Mouse (Mus musculus) thymus, postnatal 10 days (tissue): ENCODE data around the gene Rasl2-9.
"Not testable (repeated sequence)": the region's sequence is repeated elsewhere in the genome, so short reads cannot be mapped to it uniquely, and the experiment has no call there.

Experiments
- DNase-seq, 2 experiments: peaks; one replicate each; pipeline ENCODE4 v3.0.0; 2021; ENCODE audit warnings: low spot score in 2 of 2

Rasl2-9 gene

GRCm38 (mm10) chr7:5125549-5126406 is at the start of gene Rasl2-9:
Gene Rasl2-9 (minus strand): TSS chr7:5125950.
- peak; percentile 7 to 64 for DNase-seq

- not testable (repeated sequence) for DNase-seq
Measured at GRCm38 (mm10) chr7:5149570-5149969, 23.8 kb upstream of the Rasl2-9 start, which contains the start of gene Vmn1r55. Gene Vmn1r55 (minus strand): TSS chr7:5149670.

GRCm38 (mm10) chr7:5125078-5125477 is 672 bp downstream of the Rasl2-9 start:
- no peak for DNase-seq

GRCm38 (mm10) chr7:5116850-5117249 is 8.9 kb downstream of the Rasl2-9 start, which contains the start of gene Rfpl4:
Gene Rfpl4 (minus strand): TSS chr7:5116950.
- no peak for DNase-seq

- DNase-seq = no peak
Measured at GRCm38 (mm10) chr7:5112701-5113100, 13.0 kb downstream of the Rasl2-9 start.

GRCm38 (mm10) chr7:5109301-5109700 is 16.4 kb downstream of the Rasl2-9 start:
- DNase-seq = no peak

- DNase-seq = no peak
Measured at GRCm38 (mm10) chr7:5108272-5108671, 17.5 kb downstream of the Rasl2-9 start.

- DNase-seq = no peak
Measured at GRCm38 (mm10) chr7:5102564-5102963, 23.2 kb downstream of the Rasl2-9 start.

- DNase-seq = no peak
Measured at GRCm38 (mm10) chr7:5101066-5101663, 24.6 kb downstream of the Rasl2-9 start.

GRCm38 (mm10) chr7:5099796-5100195 is 26.0 kb downstream of the Rasl2-9 start:
- DNase-seq = no peak

- no peak for DNase-seq
Measured at GRCm38 (mm10) chr7:5098769-5099168, 27.0 kb downstream of the Rasl2-9 start.

- DNase-seq = no peak
Measured at GRCm38 (mm10) chr7:5092831-5093510, 32.8 kb downstream of the Rasl2-9 start.

GRCm38 (mm10) chr7:5092381-5092780 is 33.4 kb downstream of the Rasl2-9 start:
- no peak for DNase-seq

- DNase-seq = no peak
Measured at GRCm38 (mm10) chr7:5091008-5091728, 34.6 kb downstream of the Rasl2-9 start.

- no peak for DNase-seq
Measured at GRCm38 (mm10) chr7:5089853-5090252, 35.9 kb downstream of the Rasl2-9 start.

- no peak for DNase-seq
Measured at GRCm38 (mm10) chr7:5087886-5088285, 37.9 kb downstream of the Rasl2-9 start.

- no peak for DNase-seq
Measured at GRCm38 (mm10) chr7:5086921-5087440, 38.8 kb downstream of the Rasl2-9 start.

GRCm38 (mm10) chr7:5085512-5085911 is 40.2 kb downstream of the Rasl2-9 start:
- no peak for DNase-seq

- DNase-seq = no peak
Measured at GRCm38 (mm10) chr7:5083325-5084105, 42.2 kb downstream of the Rasl2-9 start.

GRCm38 (mm10) chr7:5081939-5082338 is 43.8 kb downstream of the Rasl2-9 start:
- DNase-seq = no peak

GRCm38 (mm10) chr7:5081241-5081640 is 44.5 kb downstream of the Rasl2-9 start:
- no peak for DNase-seq
